Mouse (Mus musculus) olfactory bulb, adult 2 months (tissue): ENCODE data around the gene Gm42417.

Experiments used
- CTCF ChIP-seq: fragments of 200-500 bp; IDR thresholded peaks from 2 replicates; pipeline ENCODE4 v1.5.1; 2012; ENCODE audit warnings: low read depth, mild to moderate bottlenecking, low read length, moderate library complexity; ENCODE audit not compliant: insufficient read depth
- POLR2A ChIP-seq: fragments of 200-500 bp; IDR thresholded peaks from 2 replicates; pipeline ENCODE4 v1.6.1; 2012; ENCODE audit warnings: mild to moderate bottlenecking, low read depth, low read length, moderate library complexity; ENCODE audit not compliant: insufficient read depth

DNA sequence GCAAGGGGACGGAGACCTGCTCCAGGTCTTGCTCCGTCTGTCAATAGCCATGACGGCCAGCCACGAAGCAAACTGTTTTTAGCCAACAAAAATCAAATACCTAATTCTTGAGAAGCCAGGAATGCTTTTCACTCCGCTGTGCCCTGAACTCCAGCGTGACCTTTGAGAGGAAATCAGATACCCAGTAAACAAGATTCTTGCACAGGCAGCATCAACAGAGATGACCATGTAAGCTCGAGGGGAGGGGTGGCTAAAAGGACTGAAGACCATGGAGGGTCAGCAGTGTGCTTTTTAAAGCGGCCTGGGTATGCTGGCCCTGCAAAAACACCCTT, 2.9 kb downstream of the Gm42417 start:
- no peak for TF ChIP-seq CTCF
- no peak for TF ChIP-seq POLR2A
